In genomic region chr4:98924906-98925178, GRCm38 (mm10) we compare ENCODE assay signal across 9 mouse cellular contexts. TPM values are rescaled to one million over a fixed set of nuclear protein-coding genes. Genes with fewer than 3 reads are reported as not detected.
DNase-seq lines count a peak whose midpoint lies in the region; ATAC-seq and TF ChIP-seq lines count a peak whose summit lies in the region.
"Had no signal": no experiment of that assay in that cellular context is flagged by ENCODE, and none has a peak within 500 bp of the region (broad histone marks: within the 10 kb centered on the region; RNA-seq: fewer than 3 reads in every experiment).

No protein-coding gene starts in this region.

- ATAC-seq in kidney, embryonic 14.5 days (ENCODE audit: low FRiP score, low TSS enrichment) = no peak
- no peak for ATAC-seq in hindbrain, embryonic 14.5 days (ENCODE audit: low FRiP score)
- ATAC-seq in midbrain, embryonic 15.5 days (replicated peaks) = no peak

- H3K9ac ChIP-seq in kidney, embryonic 14.5 days (ENCODE audit: low read depth, low read length) = peak overlapping the region; percentile 88
- peak overlapping the region; percentile 80 for H3K9ac ChIP-seq in hindbrain, embryonic 14.5 days
- 0 out of 2 replicates have a peak overlapping the region, but pooled peaks have one; percentile 82 for H3K9ac ChIP-seq in midbrain, embryonic 15.5 days

- no peak overlapping the region for H3K27ac ChIP-seq in kidney, embryonic 14.5 days (ENCODE audit: low read depth, low read length)
- no peak overlapping the region for H3K27ac ChIP-seq in bone marrow, adult 2 months (ENCODE audit: control insufficient read depth, insufficient read depth, low read depth, low read length, poor library complexity)
- H3K27ac ChIP-seq in hindbrain, embryonic 14.5 days = no peak overlapping the region
- H3K27ac ChIP-seq in midbrain, embryonic 15.5 days = no peak overlapping the region; the same call in 1 of the 2 replicates

- no peaks in the 10 kb centered on the region for H3K27me3 ChIP-seq in kidney, embryonic 14.5 days (ENCODE audit: control insufficient read depth, insufficient read depth, low read length)
- no peaks in the 10 kb centered on the region for H3K27me3 ChIP-seq in hindbrain, embryonic 14.5 days (ENCODE audit: control insufficient read depth, insufficient read depth, low read length)
- no peaks in the 10 kb centered on the region for H3K27me3 ChIP-seq in midbrain, embryonic 15.5 days (replicated peaks)

- 4% methylated on average over 2 of the region's 2 CpGs for WGBS in kidney, embryonic 14.5 days
- WGBS in bone marrow, adult 2 months = 1% methylated on average over 2 of the region's 2 CpGs
- WGBS in hindbrain, embryonic 14.5 days = 0% methylated on average over 2 of the region's 2 CpGs
- WGBS in midbrain, embryonic 15.5 days = 0% methylated on average over 2 of the region's 2 CpGs

- H3K9me3 ChIP-seq in kidney, embryonic 14.5 days (ENCODE audit: control insufficient read depth, low read length) = no peaks in the 10 kb centered on the region
- no peaks in the 10 kb centered on the region for H3K9me3 ChIP-seq in hindbrain, embryonic 14.5 days (ENCODE audit: control insufficient read depth, low read length)
- H3K9me3 ChIP-seq in midbrain, embryonic 15.5 days = no peaks in the 10 kb centered on the region

- peak overlapping the region; percentile 63 for H3K4me2 ChIP-seq in kidney, embryonic 14.5 days (replicated peaks; ENCODE audit: low read depth, low read length)
- H3K4me2 ChIP-seq in hindbrain, embryonic 14.5 days (replicated peaks) = peak overlapping the region; percentile 71
- H3K4me2 ChIP-seq in midbrain, embryonic 15.5 days = peak overlapping the region; percentile 81

- DNase-seq in kidney, postnatal 36 days = no peak
- no peak for DNase-seq in hindbrain, embryonic 14.5 days (ENCODE audit: low spot score)
- DNase-seq in urinary bladder, adult 2 months (ENCODE audit: low spot score) = no peak
- no peak for DNase-seq in layer of hippocampus, postnatal 14 days (ENCODE audit: low spot score in 2 of 2)
- no peak for DNase-seq in urinary bladder, postnatal 36 days (ENCODE audit: low spot score in 2 of 2)
- DNase-seq: right cerebral cortex, postnatal 14 days had no signal

- no peak for TF ChIP-seq CTCF in bone marrow, adult 2 months (IDR thresholded peaks at IDR 0.05; ENCODE audit: control insufficient read depth, insufficient read depth, low read length)

- peaks cover 16% of the 10 kb centered on the region for H3K36me3 ChIP-seq in kidney, embryonic 14.5 days (ENCODE audit: control insufficient read depth, insufficient read depth, low read length)
- peaks cover 8% of the 10 kb centered on the region; the same call in 1 of the 2 replicates for H3K36me3 ChIP-seq in hindbrain, embryonic 14.5 days (replicated peaks; ENCODE audit: control insufficient read depth, insufficient read depth)
- H3K36me3 ChIP-seq in midbrain, embryonic 15.5 days (replicated peaks) = no peaks in the 10 kb centered on the region

- H3K4me1 ChIP-seq in kidney, embryonic 14.5 days (ENCODE audit: control insufficient read depth, insufficient read depth, low read length) = peaks cover 7% of the 10 kb centered on the region; the same call in 1 of the 2 replicates
- H3K4me1 ChIP-seq in bone marrow, adult 2 months (ENCODE audit: control insufficient read depth, insufficient read depth, low read length) = peaks cover 4% of the 10 kb centered on the region; the same call in 1 of the 2 replicates
- peaks cover 19% of the 10 kb centered on the region for H3K4me1 ChIP-seq in hindbrain, embryonic 14.5 days (replicated peaks; ENCODE audit: control insufficient read depth, insufficient read depth, low read length)
- H3K4me1 ChIP-seq in midbrain, embryonic 15.5 days = peaks cover 21% of the 10 kb centered on the region

- H3K4me3 ChIP-seq in kidney, embryonic 14.5 days (ENCODE audit: low read length) = peak overlapping the region; percentile 64
- peak overlapping the region; percentile 91 for H3K4me3 ChIP-seq in bone marrow, adult 2 months (replicated peaks; ENCODE audit: control insufficient read depth, low read depth, low read length)
- H3K4me3 ChIP-seq in hindbrain, embryonic 14.5 days (replicated peaks; ENCODE audit: low read length) = peak overlapping the region; percentile 80
- peak overlapping the region; percentile 79 for H3K4me3 ChIP-seq in midbrain, embryonic 15.5 days

- TF ChIP-seq POLR2A in bone marrow, adult 2 months (IDR thresholded peaks at IDR 0.05; ENCODE audit: borderline replicate concordance, control insufficient read depth, low read depth, low read length) = no peak

RNA-seq across cellular contexts. Expression of gene Usp1, which starts 1.2 kb away (rescaled TPM):
- polyA plus RNA-seq in kidney, embryonic 14.5 days (2014; fragmentation: Nextera tagmentation; extraction: Ambion mirVana) = 109 and 141 TPM in 2 replicates
- polyA plus RNA-seq in bone marrow, adult 2 months (2011; ENCODE audit: insufficient read depth, insufficient read length, low replicate concordance, missing spikeins) = 28.4 and 31.3 TPM in 2 replicates
- 36.1 and 39.4 TPM in 2 replicates for polyA plus RNA-seq in hindbrain, embryonic 14.5 days (2014; fragmentation: Nextera tagmentation; extraction: Ambion mirVana)
- 25.7 and 32.9 TPM in 2 replicates for polyA plus RNA-seq in midbrain, embryonic 15.5 days (2015; fragmentation: Nextera tagmentation; extraction: Ambion mirVana)
- polyA plus RNA-seq in urinary bladder, adult 2 months (2012; rRNA removed) = 14.0 and 17.0 TPM in 2 replicates
- total RNA-seq in layer of hippocampus, postnatal 14 days (2021) = 10 to 100 TPM; 18.1 to 23.7 TPM
